Comparison of ENCODE assay signal across 16 mouse cellular contexts in genomic region chr4:65531621-65532020, GRCm38 (mm10).
A peak's percentile ranks its signal among the peaks of the same experiment; 100 is the strongest.
DNase-seq lines count a peak whose midpoint lies in the region; ATAC-seq and TF ChIP-seq lines count a peak whose summit lies in the region.
"Had no signal": no experiment of that assay in that cellular context is flagged by ENCODE, and none has a peak within 500 bp of the region (broad histone marks: within the 10 kb centered on the region; RNA-seq: fewer than 3 reads in every experiment).

No protein-coding gene starts in this region.

- ATAC-seq in lung, embryonic 14.5 days (ENCODE audit: insufficient read depth) = no peak
- peak; percentile 54 for ATAC-seq in embryonic facial prominence, embryonic 15.5 days (ENCODE audit: insufficient number of reproducible peaks, low FRiP score, low TSS enrichment, low read depth)
- no peak for ATAC-seq in inflammation-experienced regulatory T-cells, adult 6 months

- no peaks in the 10 kb centered on the region for H3K36me3 ChIP-seq in lung, embryonic 14.5 days (ENCODE audit: insufficient read depth)
- no peaks in the 10 kb centered on the region for H3K36me3 ChIP-seq in embryonic facial prominence, embryonic 15.5 days
- H3K36me3 ChIP-seq: hindbrain, embryonic 15.5 days; midbrain, embryonic 12.5 days had no signal

- H3K27me3 ChIP-seq in lung, embryonic 14.5 days (ENCODE audit: insufficient read depth, low read length) = no peaks in the 10 kb centered on the region
- H3K27me3 ChIP-seq in embryonic facial prominence, embryonic 15.5 days = no peaks in the 10 kb centered on the region
- H3K27me3 ChIP-seq: hindbrain, embryonic 15.5 days; midbrain, embryonic 12.5 days had no signal

- WGBS in lung, embryonic 14.5 days = 56% methylated on average over 6 of the region's 6 CpGs
- WGBS in embryonic facial prominence, embryonic 15.5 days = 28% methylated on average over 6 of the region's 6 CpGs

- H3K9ac ChIP-seq in lung, embryonic 14.5 days = no peak overlapping the region
- no peak overlapping the region for H3K9ac ChIP-seq in embryonic facial prominence, embryonic 15.5 days
- H3K9ac ChIP-seq: hindbrain, embryonic 15.5 days; midbrain, embryonic 12.5 days had no signal

- no peaks in the 10 kb centered on the region for H3K4me1 ChIP-seq in lung, embryonic 14.5 days (ENCODE audit: insufficient read depth)
- peaks cover 10% of the 10 kb centered on the region; the same call in 1 of the 2 replicates for H3K4me1 ChIP-seq in embryonic facial prominence, embryonic 15.5 days
- H3K4me1 ChIP-seq: hindbrain, embryonic 15.5 days; midbrain, embryonic 12.5 days had no signal

- H3K4me2 ChIP-seq in lung, embryonic 14.5 days = no peak overlapping the region
- no peak overlapping the region for H3K4me2 ChIP-seq in embryonic facial prominence, embryonic 15.5 days (replicated peaks)
- H3K4me2 ChIP-seq: hindbrain, embryonic 15.5 days; midbrain, embryonic 12.5 days had no signal

- no peak for TF ChIP-seq CTCF in lung, embryonic 14.5 days (IDR thresholded peaks at IDR 0.05; ENCODE audit: low read depth)

- H3K9me3 ChIP-seq in lung, embryonic 14.5 days (ENCODE audit: low read depth, low read length) = no peaks in the 10 kb centered on the region
- no peaks in the 10 kb centered on the region for H3K9me3 ChIP-seq in embryonic facial prominence, embryonic 15.5 days (replicated peaks)
- H3K9me3 ChIP-seq: hindbrain, embryonic 15.5 days; midbrain, embryonic 12.5 days had no signal

- no peak overlapping the region for H3K4me3 ChIP-seq in lung, embryonic 14.5 days (ENCODE audit: low read depth, low read length)
- no peak overlapping the region for H3K4me3 ChIP-seq in embryonic facial prominence, embryonic 15.5 days (replicated peaks)
- H3K4me3 ChIP-seq: hindbrain, embryonic 15.5 days; midbrain, embryonic 12.5 days had no signal

- peak; percentile 8 for DNase-seq in gastrocnemius, adult 18-20 months (ENCODE audit: low spot score)
- DNase-seq in gastrocnemius, adult 8-10 months (ENCODE audit: low spot score in 2 of 2) = no peak
- peak; percentile 3 for DNase-seq in lung, embryonic 14.5 days
- no peak for DNase-seq in lung, adult 18-20 months
- peak; percentile 21 for DNase-seq in skeletal muscle tissue, adult 2 months (ENCODE audit: low read depth, low spot score)
- no peak for DNase-seq in kidney, postnatal 4 days
- DNase-seq: adrenal gland, postnatal 25 days; cerebellum, adult 8-10 months; embryo, embryonic 11 days; kidney, adult 11 months; kidney, postnatal 10 days; lung, adult 2 months had no signal

- no peak overlapping the region for H3K27ac ChIP-seq in lung, embryonic 14.5 days (ENCODE audit: low read depth)
- H3K27ac ChIP-seq in embryonic facial prominence, embryonic 15.5 days (replicated peaks) = 0 out of 2 replicates have a peak overlapping the region, but pooled peaks have one; percentile 51
- H3K27ac ChIP-seq: hindbrain, embryonic 15.5 days; midbrain, embryonic 12.5 days had no signal

Comparison
In these comparisons a context has a peak if more than half of its experiments do, and no peak if none do; other contexts are left out.
1. DNase-seq: peak in gastrocnemius, adult 18-20 months (single experiment), lung, embryonic 14.5 days (single experiment) and skeletal muscle tissue, adult 2 months (single experiment); none in gastrocnemius, adult 8-10 months (0 of 2), lung, adult 18-20 months (0 of 2) and kidney, postnatal 4 days (0 of 2).